Mouse (Mus musculus) limb, embryonic 12.5 days (tissue): ENCODE results near the gene Mrps26. TPM values are rescaled to one million over a fixed set of nuclear protein-coding genes. Genes with fewer than 3 reads are reported as not detected.
A peak's percentile ranks its signal among the peaks of the same experiment; 100 is the strongest.
"Not testable (repeated sequence)": the region's sequence is repeated elsewhere in the genome, so short reads cannot be mapped to it uniquely, and the experiment has no call there.

Source experiments
- ATAC-seq: fragments of 200-750 bp; cut with Nextera tagmentation; 2 replicates; pipeline ENCODE4 v1.8.0; 2017; ENCODE audit warnings: low read depth, moderate TSS enrichment; ENCODE audit not compliant: insufficient number of reproducible peaks, insufficient read depth, low FRiP score, low TSS enrichment
- H3K27ac ChIP-seq: fragments of 300-500 bp; sonication (generic); 2 replicates; pipeline ENCODE4 v1.5.1; 2016; ENCODE audit warnings: mild to moderate bottlenecking, moderate library complexity
- H3K27me3 ChIP-seq: fragments of 300-500 bp; sonication (generic); 2 replicates; pipeline ENCODE4 v1.6.1; 2016; ENCODE audit warnings: mild to moderate bottlenecking, moderate library complexity
- H3K36me3 ChIP-seq: fragments of 300-500 bp; sonication (generic); 2 replicates; pipeline ENCODE4 v1.6.1; 2016; ENCODE audit warnings: mild to moderate bottlenecking, moderate library complexity
- H3K4me1 ChIP-seq: fragments of 300-500 bp; sonication (generic); replicated peaks from 2 replicates; pipeline ENCODE4 v1.6.1; 2016
- H3K4me2 ChIP-seq: fragments of 300-500 bp; sonication (generic); 2 replicates; pipeline ENCODE4 v1.6.1; 2016; ENCODE audit warnings: mild to moderate bottlenecking, moderate library complexity
- H3K4me3 ChIP-seq: fragments of 300-500 bp; sonication (generic); replicated peaks from 2 replicates; pipeline ENCODE4 v1.5.1; 2016; ENCODE audit warnings: mild to moderate bottlenecking
- H3K9ac ChIP-seq: fragments of 300-500 bp; sonication (generic); replicated peaks from 2 replicates; pipeline ENCODE4 v1.6.1; 2016; ENCODE audit warnings: mild to moderate bottlenecking, moderate library complexity
- H3K9me3 ChIP-seq: fragments of 300-500 bp; sonication (generic); 2 replicates; pipeline ENCODE4 v1.6.1; 2016; ENCODE audit warnings: mild to moderate bottlenecking, moderate library complexity
- WGBS: fragments of 180-500 bp; shearing (Covaris S2); methylation state at CpG from one replicate; pipeline ENCODE4 v1.1.7; 2016; 5-methylcytosine and 5-hydroxymethylcytosine counted together
- polyA plus RNA-seq: library from polyadenylated mRNA; unstranded; fragments of >200 nt; fragmentation: Nextera tagmentation; extraction: Ambion mirVana; gene quantifications from 2 replicates; pipeline ENCODE4 v1.2.1, GENCODE M21; 2016

Mrps26 gene
- 79.0 and 80.7 TPM in 2 replicates for polyA plus RNA-seq

DNA sequence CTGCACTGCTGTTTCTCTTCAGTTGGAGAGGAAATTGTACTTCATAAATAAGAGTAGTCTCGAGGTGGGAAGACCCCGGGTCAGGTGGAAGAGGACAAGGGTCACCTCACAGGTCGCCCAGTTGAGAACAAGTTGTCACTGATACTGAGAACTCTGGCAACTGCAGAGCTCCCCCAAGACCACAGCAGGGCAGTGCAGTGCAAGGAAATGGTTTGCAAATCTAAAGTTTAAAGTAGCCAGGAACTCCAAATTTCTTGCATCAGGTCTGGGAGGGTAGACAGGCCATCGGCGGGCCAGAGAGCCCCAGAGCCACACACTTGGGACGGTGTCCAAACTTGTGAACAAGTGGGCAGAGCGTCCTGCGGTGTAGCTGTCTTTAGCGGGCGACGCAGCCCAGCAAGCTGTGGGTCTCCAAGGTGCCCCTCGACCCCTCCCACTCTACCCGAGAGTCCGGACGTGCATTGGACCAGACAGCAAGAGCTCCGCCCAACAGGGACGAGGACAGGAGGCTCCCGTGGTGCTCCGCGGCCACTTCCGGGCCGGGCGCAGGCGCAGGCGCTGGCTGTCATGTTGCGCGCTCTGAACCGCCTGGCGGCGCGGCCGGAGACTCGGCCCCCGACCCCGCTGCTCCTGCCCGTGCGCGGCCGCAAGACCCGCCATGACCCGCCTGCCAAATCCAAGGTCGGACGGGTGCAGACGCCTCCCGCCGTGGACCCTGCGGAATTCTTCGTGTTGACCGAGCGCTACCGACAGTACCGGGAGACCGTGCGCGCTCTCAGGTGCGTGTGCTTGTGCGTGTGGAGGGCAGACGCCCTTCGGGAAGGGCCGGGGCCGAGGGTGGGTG, at the start of gene Mrps26:
Mrps26 (plus strand) TSS at position 531 of the 844 bp plus-strand sequence.
- peak within 1 kb of the TSS; percentile 94 for H3K4me2 ChIP-seq
- H3K9ac ChIP-seq = peak within 1 kb of the TSS; percentile 86
- peak within 1 kb of the TSS; percentile 59; the same call in 1 of the 2 replicates for H3K27ac ChIP-seq
- H3K9me3 ChIP-seq = no peaks in the 10 kb centered on the region
- peak within 1 kb of the TSS; percentile 88 for H3K4me3 ChIP-seq
- H3K4me1 ChIP-seq = peaks cover 26% of the 10 kb centered on the region
- ATAC-seq = peak; percentile 97
- under 1% methylated on average over 61 of the region's 61 CpGs for WGBS
- no peaks in the 10 kb centered on the region for H3K27me3 ChIP-seq
- H3K36me3 ChIP-seq = peaks cover 26% of the 10 kb centered on the region

DNA sequence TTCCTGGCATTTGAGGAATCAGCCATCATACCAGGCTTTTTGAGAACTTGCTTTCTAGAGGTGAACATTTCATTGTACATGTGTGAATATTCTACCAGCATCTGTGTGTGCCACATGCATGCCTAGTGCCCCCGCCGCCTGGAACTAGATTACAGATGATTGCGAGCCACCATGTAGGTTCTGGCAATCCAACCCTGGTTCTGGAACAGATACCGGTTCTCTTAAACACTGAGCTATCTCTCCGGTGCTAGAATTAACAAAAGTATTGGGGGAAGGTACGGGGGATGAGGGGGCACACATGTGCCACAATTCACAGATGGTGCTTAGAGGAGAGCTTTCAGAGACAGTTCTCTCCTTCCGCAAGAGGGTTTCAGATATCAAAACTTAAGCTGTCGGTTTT, 49.6 kb upstream of the Mrps26 start:
- Histone ChIP-seq H3K36me3 (peaks cover 59% of the 10 kb centered on the region), H3K27me3 (no peaks in the 10 kb centered on the region), H3K4me2 (no peak overlapping the region), H3K27ac (no peak overlapping the region), H3K9ac (no peak overlapping the region), H3K4me3 (no peak overlapping the region), H3K9me3 (no peaks in the 10 kb centered on the region), H3K4me1 (no peaks in the 10 kb centered on the region)
- 91% methylated on average over 8 of the region's 8 CpGs for WGBS
- ATAC-seq = no peak

DNA sequence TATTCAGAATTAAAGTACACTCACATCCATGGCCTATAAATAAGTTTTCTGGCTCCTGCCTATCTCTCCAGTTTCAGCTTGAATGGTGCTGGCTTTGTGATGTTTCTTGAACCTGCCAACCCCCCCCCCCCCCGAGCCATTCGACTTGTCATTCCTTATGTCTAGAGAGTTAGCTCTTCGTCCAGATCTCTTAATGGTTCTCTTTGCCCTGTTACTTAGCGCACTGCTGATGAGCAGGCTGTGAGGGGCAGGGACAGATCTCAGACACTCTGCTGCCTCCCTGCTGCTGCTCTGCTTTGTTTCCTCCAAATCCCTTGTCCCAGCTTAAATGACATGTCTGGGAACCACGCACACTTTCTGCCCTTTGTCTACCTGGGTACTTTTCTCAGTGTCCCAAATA, 47.8 kb upstream of the Mrps26 start:
- Histone ChIP-seq H3K9me3 (no peaks in the 10 kb centered on the region), H3K27ac (no peak overlapping the region), H3K4me2 (no peak overlapping the region), H3K36me3 (peaks cover 67% of the 10 kb centered on the region), H3K4me3 (no peak overlapping the region), H3K9ac (no peak overlapping the region), H3K4me1 (no peaks in the 10 kb centered on the region), H3K27me3 (no peaks in the 10 kb centered on the region)
- 77% methylated on average over 5 of the region's 5 CpGs for WGBS
- ATAC-seq = no peak

DNA sequence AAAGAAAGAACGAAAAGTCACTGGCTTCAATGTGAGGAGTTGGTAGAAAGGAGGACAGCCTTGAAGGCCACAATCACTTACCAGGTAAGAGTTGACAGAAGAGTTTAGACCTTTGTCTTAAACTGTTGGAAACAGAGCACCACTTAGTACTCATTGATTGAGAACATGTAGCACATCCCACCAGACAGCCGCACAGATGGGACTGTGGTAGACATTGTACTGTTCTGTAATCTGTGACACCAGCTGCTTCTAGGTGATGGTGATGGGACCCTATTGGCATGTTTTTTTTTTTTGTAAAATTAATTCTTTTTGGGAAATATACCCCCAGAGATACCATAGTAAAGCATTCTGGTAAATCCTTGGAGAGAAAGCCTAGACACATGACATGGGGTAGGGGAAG, 41.6 kb upstream of the Mrps26 start:
- no peaks in the 10 kb centered on the region for H3K4me1 ChIP-seq
- peaks cover 90% of the 10 kb centered on the region for H3K36me3 ChIP-seq
- H3K9me3 ChIP-seq = no peaks in the 10 kb centered on the region
- no peak for ATAC-seq
- H3K27me3 ChIP-seq = no peaks in the 10 kb centered on the region
- no peak overlapping the region for H3K9ac ChIP-seq
- WGBS = 93% methylated on average over 2 of the region's 2 CpGs
- no peak overlapping the region for H3K4me2 ChIP-seq
- no peak overlapping the region for H3K4me3 ChIP-seq
- no peak overlapping the region for H3K27ac ChIP-seq

DNA sequence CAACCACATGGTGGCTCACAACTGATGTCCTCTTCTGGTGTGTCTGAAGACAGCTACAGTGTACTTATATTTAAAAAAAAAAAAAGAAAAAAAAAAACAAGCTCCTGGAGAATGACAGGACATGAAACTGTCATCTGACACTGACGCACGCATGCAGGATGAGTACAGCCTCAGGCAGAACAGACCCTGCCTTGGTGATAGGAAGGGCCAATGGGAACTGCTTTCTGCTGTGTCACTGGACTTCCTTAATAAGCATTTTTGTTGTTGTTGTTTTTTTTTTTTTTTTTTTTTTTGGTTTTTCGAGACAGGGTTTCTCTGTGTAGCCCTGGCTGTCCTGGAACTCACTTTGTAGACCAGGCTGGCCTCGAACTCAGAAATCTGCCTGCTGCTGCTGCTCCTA, 38.1 kb upstream of the Mrps26 start:
- H3K9me3 ChIP-seq, H3K4me2 ChIP-seq, ATAC-seq, H3K4me1 ChIP-seq, H3K27me3 ChIP-seq, H3K4me3 ChIP-seq, H3K27ac ChIP-seq, H3K9ac ChIP-seq: not testable (repeated sequence)
- H3K36me3 ChIP-seq = peaks cover 78% of the 10 kb centered on the region
- WGBS = 87% methylated on average over 4 of the region's 4 CpGs

DNA sequence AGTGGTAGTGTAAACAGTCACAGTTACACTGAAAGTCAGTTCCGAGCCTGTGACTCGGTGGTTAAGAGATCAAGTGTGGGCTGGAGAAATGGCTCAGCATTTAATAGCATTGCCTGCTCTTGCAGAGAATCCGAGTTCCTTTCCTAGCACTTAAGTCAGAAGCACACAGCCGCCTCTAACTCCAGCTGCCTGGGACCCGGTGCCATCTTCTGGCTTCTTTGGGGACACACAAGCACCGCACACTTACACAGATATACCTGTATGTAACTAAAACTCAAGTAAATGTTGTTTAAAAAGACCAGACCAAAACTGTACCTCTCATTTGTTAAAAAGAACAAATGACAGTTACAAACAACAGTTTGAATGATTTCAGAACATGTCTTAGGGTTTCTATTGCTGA, 35.1 kb upstream of the Mrps26 start:
- no peak overlapping the region for H3K27ac ChIP-seq
- H3K36me3 ChIP-seq = peaks cover 75% of the 10 kb centered on the region
- no peak overlapping the region for H3K9ac ChIP-seq
- H3K4me3 ChIP-seq = no peak overlapping the region
- H3K9me3 ChIP-seq = no peaks in the 10 kb centered on the region
- H3K27me3 ChIP-seq = no peaks in the 10 kb centered on the region
- no peak for ATAC-seq
- WGBS = 82% methylated on average over 6 of the region's 6 CpGs
- no peaks in the 10 kb centered on the region for H3K4me1 ChIP-seq
- no peak overlapping the region for H3K4me2 ChIP-seq

DNA sequence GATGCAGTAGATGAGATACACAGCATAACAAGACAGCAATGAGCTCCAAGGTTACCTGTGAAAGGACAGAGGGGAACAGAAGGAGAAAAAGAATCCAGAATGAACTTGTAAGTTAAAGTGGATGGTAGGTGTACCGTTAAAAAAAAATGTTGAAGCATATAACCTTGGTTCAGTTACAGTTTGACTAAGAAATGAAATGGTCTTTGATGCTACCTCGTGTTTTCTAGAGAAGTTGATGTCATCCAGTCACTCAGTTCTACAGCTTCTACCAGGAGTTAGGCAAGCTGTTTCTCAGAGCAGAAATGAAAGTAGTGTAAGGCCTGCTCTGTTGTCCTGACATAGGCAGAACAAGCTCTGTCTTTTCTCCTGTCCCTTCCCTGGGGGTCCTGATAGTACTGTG, 34.3 kb upstream of the Mrps26 start:
- ATAC-seq = no peak
- H3K4me3 ChIP-seq = no peak overlapping the region
- peaks cover 76% of the 10 kb centered on the region for H3K36me3 ChIP-seq
- H3K9ac ChIP-seq = no peak overlapping the region
- H3K4me2 ChIP-seq = no peak overlapping the region
- no peak overlapping the region for H3K27ac ChIP-seq
- no peaks in the 10 kb centered on the region for H3K9me3 ChIP-seq
- no peaks in the 10 kb centered on the region for H3K27me3 ChIP-seq
- WGBS = 82% methylated on average over 2 of the region's 2 CpGs
- no peaks in the 10 kb centered on the region for H3K4me1 ChIP-seq

DNA sequence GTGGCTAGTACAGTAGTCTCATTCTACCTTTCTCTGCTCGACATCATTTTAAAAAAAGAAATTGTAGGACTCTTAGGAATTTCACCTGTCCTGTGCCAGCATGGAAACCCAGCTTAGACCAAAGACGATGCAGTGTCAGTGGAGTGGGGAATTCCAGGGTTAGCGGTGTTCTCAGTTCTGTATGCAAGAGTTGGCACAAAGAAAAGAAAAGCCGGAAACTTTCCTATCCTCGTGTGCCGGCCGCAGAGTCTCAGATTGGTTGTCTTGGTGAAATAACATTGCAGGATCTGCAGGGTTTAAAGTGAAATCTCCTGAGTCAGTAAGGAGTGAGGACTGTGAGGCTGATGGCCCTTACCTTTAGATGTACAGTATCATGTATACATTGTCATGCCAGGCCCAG, 33.6 kb upstream of the Mrps26 start:
- H3K27me3 ChIP-seq = no peaks in the 10 kb centered on the region
- H3K36me3 ChIP-seq = peaks cover 76% of the 10 kb centered on the region
- H3K4me3 ChIP-seq = no peak overlapping the region
- H3K4me1 ChIP-seq = no peaks in the 10 kb centered on the region
- no peak overlapping the region for H3K4me2 ChIP-seq
- H3K9ac ChIP-seq = no peak overlapping the region
- 94% methylated on average over 7 of the region's 7 CpGs for WGBS
- no peak for ATAC-seq
- no peak overlapping the region for H3K27ac ChIP-seq
- no peaks in the 10 kb centered on the region for H3K9me3 ChIP-seq

DNA sequence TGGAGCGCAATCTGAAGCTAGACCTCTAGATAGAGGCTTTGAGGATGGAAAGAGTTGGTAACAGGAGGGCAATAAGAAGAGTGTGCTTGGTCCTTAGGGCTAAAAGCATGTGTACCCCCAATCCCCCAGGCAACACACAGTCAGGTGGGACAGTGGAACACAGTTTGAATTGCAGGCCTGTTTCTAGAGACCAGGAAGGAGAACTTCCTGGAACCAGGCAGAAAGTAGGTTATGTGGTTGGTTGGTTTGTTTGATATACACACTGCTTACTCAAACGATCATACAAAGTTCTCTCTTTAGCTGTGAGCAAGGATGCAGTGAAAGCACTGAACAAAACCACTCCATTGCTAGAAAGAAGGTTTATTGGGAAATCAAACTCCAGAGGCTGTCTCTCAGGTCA, 31.3 kb upstream of the Mrps26 start:
- no peak overlapping the region for H3K4me2 ChIP-seq
- WGBS = 86% methylated on average over 2 of the region's 2 CpGs
- no peaks in the 10 kb centered on the region for H3K9me3 ChIP-seq
- H3K4me1 ChIP-seq = no peaks in the 10 kb centered on the region
- no peak for ATAC-seq
- H3K9ac ChIP-seq = no peak overlapping the region
- peaks cover 71% of the 10 kb centered on the region for H3K36me3 ChIP-seq
- no peak overlapping the region for H3K4me3 ChIP-seq
- no peak overlapping the region for H3K27ac ChIP-seq
- H3K27me3 ChIP-seq = no peaks in the 10 kb centered on the region

DNA sequence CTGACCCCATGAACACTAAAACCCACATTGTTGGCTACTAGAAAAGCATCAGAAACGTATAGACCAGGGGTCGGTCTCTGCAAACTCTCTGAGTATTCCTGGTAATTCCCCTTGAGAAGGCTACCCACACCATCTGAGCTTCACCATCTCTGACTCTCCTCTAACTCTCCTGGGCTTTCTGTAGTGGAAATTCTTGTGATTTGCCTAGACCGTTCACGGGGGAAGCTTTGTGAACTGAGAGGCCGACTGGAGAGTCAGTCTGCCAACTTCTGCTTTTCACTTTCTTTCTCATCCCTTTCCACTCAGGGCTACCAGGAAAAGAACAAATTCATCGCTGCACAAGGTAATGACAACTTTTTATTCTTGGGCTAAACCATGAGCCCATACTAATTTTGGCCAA, 28.5 kb upstream of the Mrps26 start:
- Histone ChIP-seq H3K4me1 (no peaks in the 10 kb centered on the region), H3K27me3 (no peaks in the 10 kb centered on the region), H3K4me3 (no peak overlapping the region), H3K36me3 (peaks cover 83% of the 10 kb centered on the region), H3K9me3 (no peaks in the 10 kb centered on the region), H3K4me2 (no peak overlapping the region), H3K27ac (no peak overlapping the region), H3K9ac (no peak overlapping the region)
- ATAC-seq = no peak
- 90% methylated on average over 6 of the region's 6 CpGs for WGBS

DNA sequence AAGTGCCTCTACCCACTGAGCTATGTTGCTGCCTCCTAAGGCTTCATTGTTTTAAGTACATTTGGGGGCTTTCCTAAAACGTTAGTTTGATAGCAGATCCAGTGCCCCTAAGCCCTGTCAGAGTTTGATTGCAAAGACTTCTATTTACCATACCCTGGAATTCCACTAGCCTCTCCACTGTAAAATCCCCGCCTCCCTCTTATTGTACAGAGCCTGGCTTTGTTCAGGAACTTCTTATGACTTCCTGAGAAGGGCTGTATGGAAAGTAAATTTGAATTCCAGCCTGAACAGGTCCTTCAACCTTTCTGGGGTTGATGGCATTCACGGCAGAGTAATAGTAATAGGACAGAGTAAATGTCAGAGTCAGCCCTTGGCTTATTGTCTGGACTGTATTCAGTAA, 26.7 kb upstream of the Mrps26 start:
- H3K4me3 ChIP-seq = no peak overlapping the region
- H3K4me2 ChIP-seq = no peak overlapping the region
- H3K4me1 ChIP-seq = no peaks in the 10 kb centered on the region
- peaks cover 89% of the 10 kb centered on the region for H3K36me3 ChIP-seq
- H3K27ac ChIP-seq = no peak overlapping the region
- H3K9ac ChIP-seq = no peak overlapping the region
- H3K27me3 ChIP-seq = no peaks in the 10 kb centered on the region
- no peaks in the 10 kb centered on the region for H3K9me3 ChIP-seq
- ATAC-seq = no peak
- 72% methylated on average over 3 of the region's 3 CpGs for WGBS
